In genomic region chr14:122404596-122405154, GRCm38 (mm10) we compare ENCODE assay signal across 26 mouse cellular contexts. TPM values are rescaled to one million over a fixed set of nuclear protein-coding genes. Genes with fewer than 3 reads are reported as not detected.
DNase-seq lines count a peak whose midpoint lies in the region; ATAC-seq and TF ChIP-seq lines count a peak whose summit lies in the region.
"Had no signal": no experiment of that assay in that cellular context is flagged by ENCODE, and none has a peak within 500 bp of the region (broad histone marks: within the 10 kb centered on the region; RNA-seq: fewer than 3 reads in every experiment).

No protein-coding gene starts in this region.

- peak; percentile 35 to 57 for DNase-seq in cerebellum, postnatal 10 days
- DNase-seq in cerebellum, adult 9-10 months: no peak
- DNase-seq in hindbrain, embryonic 10.5 days (ENCODE audit: low spot score): no peak
- DNase-seq in hindbrain, embryonic 14.5 days (ENCODE audit: low spot score): no peak
- no peak for DNase-seq in lung, postnatal 0 days (ENCODE audit: low spot score)
- DNase-seq in liver, embryonic 11.5 days (ENCODE audit: low spot score): no peak
- DNase-seq: adrenal gland, postnatal 10 days; cerebellum, adult 2 months; gastrocnemius, adult 2 months; heart, postnatal 10 days; kidney, postnatal 25 days; liver, postnatal 0 days; lung, postnatal 14 days; thymus, adult 2 months had no signal

- no peaks in the 10 kb centered on the region for H3K9me3 ChIP-seq in hindbrain, embryonic 10.5 days
- H3K9me3 ChIP-seq in hindbrain, embryonic 12.5 days (replicated peaks): no peaks in the 10 kb centered on the region
- no peaks in the 10 kb centered on the region for H3K9me3 ChIP-seq in hindbrain, embryonic 14.5 days (ENCODE audit: control insufficient read depth, low read length)
- H3K9me3 ChIP-seq in neural tube, embryonic 13.5 days: no peaks in the 10 kb centered on the region
- H3K9me3 ChIP-seq in lung, postnatal 0 days (ENCODE audit: low read length): no peaks in the 10 kb centered on the region
- H3K9me3 ChIP-seq in liver, embryonic 11.5 days (ENCODE audit: control insufficient read depth, low read length): no peaks in the 10 kb centered on the region
- H3K9me3 ChIP-seq: embryonic facial prominence, embryonic 15.5 days; heart, embryonic 12.5 days had no signal

- WGBS in hindbrain, embryonic 10.5 days: 62% methylated on average over 7 of the region's 7 CpGs
- WGBS in hindbrain, embryonic 12.5 days: 63% methylated on average over 7 of the region's 7 CpGs
- 50% methylated on average over 7 of the region's 7 CpGs for WGBS in hindbrain, embryonic 14.5 days
- 59% methylated on average over 7 of the region's 7 CpGs for WGBS in neural tube, embryonic 13.5 days
- 80% methylated on average over 7 of the region's 7 CpGs for WGBS in lung, postnatal 0 days
- WGBS in liver, embryonic 11.5 days: 77% methylated on average over 7 of the region's 7 CpGs

- H3K4me3 ChIP-seq in hindbrain, embryonic 10.5 days: peak overlapping the region; percentile 62
- H3K4me3 ChIP-seq in hindbrain, embryonic 12.5 days: no peak overlapping the region
- no peak overlapping the region for H3K4me3 ChIP-seq in hindbrain, embryonic 14.5 days (replicated peaks; ENCODE audit: low read length)
- H3K4me3 ChIP-seq in neural tube, embryonic 13.5 days: no peak overlapping the region
- no peak overlapping the region for H3K4me3 ChIP-seq in lung, postnatal 0 days (ENCODE audit: low read depth, low read length)
- H3K4me3 ChIP-seq in liver, embryonic 11.5 days (ENCODE audit: low read depth, low read length): no peak overlapping the region
- H3K4me3 ChIP-seq: embryonic facial prominence, embryonic 15.5 days; gastrocnemius, adult 2 months; heart, embryonic 12.5 days; layer of hippocampus, adult 2 months had no signal

- H3K27ac ChIP-seq in hindbrain, embryonic 10.5 days: peak overlapping the region; percentile 95
- no peak overlapping the region for H3K27ac ChIP-seq in hindbrain, embryonic 12.5 days
- peak overlapping the region; percentile 29; the same call in 1 of the 2 replicates for H3K27ac ChIP-seq in hindbrain, embryonic 14.5 days
- H3K27ac ChIP-seq in neural tube, embryonic 13.5 days (replicated peaks): peak overlapping the region; percentile 62
- H3K27ac ChIP-seq in lung, postnatal 0 days (ENCODE audit: low read length): no peak overlapping the region
- H3K27ac ChIP-seq in liver, embryonic 11.5 days (ENCODE audit: low read depth, low read length): no peak overlapping the region
- H3K27ac ChIP-seq: embryonic facial prominence, embryonic 15.5 days; gastrocnemius, adult 2 months; stomach, postnatal 0 days had no signal

- no peak for TF ChIP-seq CTCF in lung, postnatal 0 days (IDR thresholded peaks at IDR 0.05)

- no peak for ATAC-seq in hindbrain, embryonic 12.5 days (ENCODE audit: low FRiP score)
- ATAC-seq in hindbrain, embryonic 14.5 days (ENCODE audit: low FRiP score): no peak
- ATAC-seq in neural tube, embryonic 13.5 days (ENCODE audit: low read depth): peak; percentile 51
- no peak for ATAC-seq in lung, postnatal 0 days
- no peak for ATAC-seq in liver, embryonic 11.5 days (replicated peaks; ENCODE audit: low FRiP score)
- ATAC-seq: activated CD4-positive, CD25-positive, alpha-beta regulatory T cell, adult 4 months; intestine, postnatal 0 days; liver, postnatal 0 days had no signal

- no peaks in the 10 kb centered on the region for H3K36me3 ChIP-seq in hindbrain, embryonic 10.5 days
- H3K36me3 ChIP-seq in hindbrain, embryonic 12.5 days: no peaks in the 10 kb centered on the region
- no peaks in the 10 kb centered on the region for H3K36me3 ChIP-seq in hindbrain, embryonic 14.5 days (replicated peaks; ENCODE audit: control insufficient read depth, insufficient read depth)
- no peaks in the 10 kb centered on the region for H3K36me3 ChIP-seq in neural tube, embryonic 13.5 days
- no peaks in the 10 kb centered on the region for H3K36me3 ChIP-seq in lung, postnatal 0 days (ENCODE audit: insufficient read depth, low read length)
- H3K36me3 ChIP-seq in liver, embryonic 11.5 days (ENCODE audit: control insufficient read depth, insufficient read depth, low read length): no peaks in the 10 kb centered on the region
- H3K36me3 ChIP-seq: embryonic facial prominence, embryonic 15.5 days; heart, embryonic 12.5 days had no signal

- H3K4me2 ChIP-seq in hindbrain, embryonic 12.5 days (replicated peaks): no peak overlapping the region
- 0 out of 2 replicates have a peak overlapping the region, but pooled peaks have one; percentile 23 for H3K4me2 ChIP-seq in hindbrain, embryonic 14.5 days (replicated peaks)
- H3K4me2 ChIP-seq in neural tube, embryonic 13.5 days: no peak overlapping the region
- H3K4me2 ChIP-seq in lung, postnatal 0 days (replicated peaks; ENCODE audit: low read depth, low read length): no peak overlapping the region
- no peak overlapping the region for H3K4me2 ChIP-seq in liver, embryonic 11.5 days
- H3K4me2 ChIP-seq: embryonic facial prominence, embryonic 15.5 days; heart, embryonic 12.5 days had no signal

- TF ChIP-seq EP300 in lung, postnatal 0 days (IDR thresholded peaks at IDR 0.05): no peak

- no peak overlapping the region for H3K9ac ChIP-seq in hindbrain, embryonic 12.5 days
- no peak overlapping the region for H3K9ac ChIP-seq in hindbrain, embryonic 14.5 days
- H3K9ac ChIP-seq in neural tube, embryonic 13.5 days: no peak overlapping the region
- H3K9ac ChIP-seq in lung, postnatal 0 days (replicated peaks; ENCODE audit: low read depth): no peak overlapping the region
- no peak overlapping the region for H3K9ac ChIP-seq in liver, embryonic 11.5 days (ENCODE audit: low read depth, low read length)
- H3K9ac ChIP-seq: embryonic facial prominence, embryonic 15.5 days; heart, embryonic 12.5 days; liver, postnatal 0 days had no signal

- peaks cover 95% of the 10 kb centered on the region for H3K27me3 ChIP-seq in hindbrain, embryonic 10.5 days (ENCODE audit: insufficient read depth, poor library complexity, severe bottlenecking)
- peaks cover 74% of the 10 kb centered on the region for H3K27me3 ChIP-seq in hindbrain, embryonic 12.5 days
- peaks cover 75% of the 10 kb centered on the region for H3K27me3 ChIP-seq in hindbrain, embryonic 14.5 days (ENCODE audit: control insufficient read depth, insufficient read depth, low read length)
- peaks cover 90% of the 10 kb centered on the region for H3K27me3 ChIP-seq in neural tube, embryonic 13.5 days
- H3K27me3 ChIP-seq in lung, postnatal 0 days (replicated peaks; ENCODE audit: insufficient read depth, low read length): peaks cover 21% of the 10 kb centered on the region
- H3K27me3 ChIP-seq in liver, embryonic 11.5 days (replicated peaks; ENCODE audit: control insufficient read depth, insufficient read depth, low read length): peaks cover 43% of the 10 kb centered on the region

- peaks cover 79% of the 10 kb centered on the region for H3K4me1 ChIP-seq in hindbrain, embryonic 10.5 days (replicated peaks)
- H3K4me1 ChIP-seq in hindbrain, embryonic 12.5 days: peaks cover 33% of the 10 kb centered on the region
- peaks cover 29% of the 10 kb centered on the region for H3K4me1 ChIP-seq in hindbrain, embryonic 14.5 days (replicated peaks; ENCODE audit: control insufficient read depth, insufficient read depth, low read length)
- H3K4me1 ChIP-seq in neural tube, embryonic 13.5 days (replicated peaks): peaks cover 38% of the 10 kb centered on the region
- peaks cover 5% of the 10 kb centered on the region for H3K4me1 ChIP-seq in lung, postnatal 0 days (ENCODE audit: insufficient read depth, low read depth, low read length)
- H3K4me1 ChIP-seq in liver, embryonic 11.5 days (replicated peaks; ENCODE audit: control insufficient read depth, insufficient read depth, low read length): peaks cover 3% of the 10 kb centered on the region; the same call in 1 of the 2 replicates

RNA-seq across cellular contexts. Expression of gene Gm5089, which starts 46.2 kb away (rescaled TPM):
- 1.9 and 2.4 TPM in 2 replicates for polyA plus RNA-seq in hindbrain, embryonic 10.5 days (2016; fragmentation: Nextera tagmentation; extraction: Ambion mirVana)
- polyA plus RNA-seq in hindbrain, embryonic 12.5 days (2016; fragmentation: Nextera tagmentation; extraction: Ambion mirVana): 2.8 and 4.0 TPM in 2 replicates
- 0.50 and 1.2 TPM in 2 replicates for polyA plus RNA-seq in hindbrain, embryonic 14.5 days (2014; fragmentation: Nextera tagmentation; extraction: Ambion mirVana)
- 0.46 and 0.62 TPM in 2 replicates for polyA plus RNA-seq in neural tube, embryonic 13.5 days (2015; fragmentation: Nextera tagmentation; extraction: Ambion mirVana)
- polyA plus RNA-seq in lung, postnatal 0 days (2015; fragmentation: Nextera tagmentation; extraction: Ambion mirVana): not detected in 2 replicates
- polyA plus RNA-seq in liver, embryonic 11.5 days (2014; fragmentation: Nextera tagmentation; extraction: Ambion mirVana): not detected in 2 replicates
- polyA plus RNA-seq: activated CD4-positive, CD25-positive, alpha-beta regulatory T cell, adult 4 months; gonadal fat pad, adult 2 months; heart, embryonic 12.5 days; intestine, postnatal 0 days; kidney, embryonic 14.5 days; liver, adult 2 months; liver, postnatal 0 days; small intestine, adult 2 months; stomach, postnatal 0 days; thymus, adult 2 months had no signal

Comparison
In these comparisons a context has a peak if more than half of its experiments do, and no peak if none do; other contexts are left out.
1. DNase-seq: peak in cerebellum, postnatal 10 days (2 of 2); none in cerebellum, adult 9-10 months (single experiment), hindbrain, embryonic 10.5 days (single experiment), hindbrain, embryonic 14.5 days (single experiment), lung, postnatal 0 days (single experiment) and liver, embryonic 11.5 days (single experiment).
2. H3K27ac ChIP-seq: peak in hindbrain, embryonic 10.5 days (single experiment), hindbrain, embryonic 14.5 days (single experiment) and neural tube, embryonic 13.5 days (single experiment); none in hindbrain, embryonic 12.5 days (single experiment), lung, postnatal 0 days (single experiment) and liver, embryonic 11.5 days (single experiment).